Mouse (Mus musculus) olfactory bulb, adult 2 months (tissue): Measurements from ENCODE around the gene Psma3. TPM values are rescaled to one million over a fixed set of nuclear protein-coding genes. Genes with fewer than 3 reads are reported as not detected.

Experiments
- H3K27ac ChIP-seq: fragments of 200-500 bp; 2 replicates; pipeline ENCODE4 v1.5.1; 2012; ENCODE audit warnings: low read depth, low read length; ENCODE audit not compliant: insufficient read depth
- H3K4me1 ChIP-seq: fragments of 200-500 bp; 2 replicates; pipeline ENCODE4 v1.6.1; 2012; ENCODE audit warnings: low read length; ENCODE audit not compliant: control insufficient read depth, insufficient read depth
- H3K4me3 ChIP-seq: fragments of 200-500 bp; 2 replicates; pipeline ENCODE4 v1.5.1; 2012; ENCODE audit warnings: mild to moderate bottlenecking, low read depth, low read length, moderate library complexity; ENCODE audit not compliant: insufficient read depth
- CTCF ChIP-seq: fragments of 200-500 bp; IDR thresholded peaks from 2 replicates; pipeline ENCODE4 v1.5.1; 2012; ENCODE audit warnings: low read depth, mild to moderate bottlenecking, low read length, moderate library complexity; ENCODE audit not compliant: insufficient read depth
- POLR2A ChIP-seq: fragments of 200-500 bp; IDR thresholded peaks from 2 replicates; pipeline ENCODE4 v1.6.1; 2012; ENCODE audit warnings: mild to moderate bottlenecking, low read depth, low read length, moderate library complexity; ENCODE audit not compliant: insufficient read depth
- WGBS: fragments of 180-500 bp; shearing (Covaris S2); methylation state at CpG from one replicate; pipeline ENCODE4 v1.1.7; 2018; 5-methylcytosine and 5-hydroxymethylcytosine counted together
- polyA plus RNA-seq: library from polyadenylated mRNA; stranded (reverse); fragments of >200 nt; gene quantifications from 2 replicates; pipeline ENCODE4 v1.2.4, GENCODE M21; 2012; ENCODE audit warnings: low replicate concordance; ENCODE audit not compliant: missing spikeins, insufficient read depth, insufficient read length

Gene Psma3
- polyA plus RNA-seq, 1 experiment, result not detected

GRCm38 (mm10) chr12:70984855-70985550 is 10.6 kb downstream of the Psma3 start:
- WGBS, result 91% methylated on average over 7 of the region's 7 CpGs
- no peaks in the 10 kb centered on the region for H3K4me1 ChIP-seq
- no peak overlapping the region for H3K27ac ChIP-seq
- no peak for TF ChIP-seq POLR2A
- no peak for TF ChIP-seq CTCF
- no peak overlapping the region for H3K4me3 ChIP-seq

GRCm38 (mm10) chr12:70997225-70997624 is 22.8 kb downstream of the Psma3 start:
- 95% methylated on average over 5 of the region's 5 CpGs for WGBS

GRCm38 (mm10) chr12:70999423-70999903 is 25.0 kb downstream of the Psma3 start:
- 8% methylated on average over 5 of the region's 5 CpGs for WGBS

More at GRCm38 (mm10) chr12:70997225-70997624, 22.8 kb downstream of the Psma3 start:
- TF ChIP-seq CTCF (no peak), POLR2A (no peak)
- no peaks in the 10 kb centered on the region for H3K4me1 ChIP-seq
- no peak overlapping the region for H3K4me3 ChIP-seq
- H3K27ac ChIP-seq, result no peak overlapping the region

GRCm38 (mm10) chr12:71000344-71000743 is 25.9 kb downstream of the Psma3 start:
- 76% methylated on average over 1 of the region's 1 CpGs for WGBS
- Histone ChIP-seq H3K4me3 (no peak overlapping the region), H3K27ac (no peak overlapping the region)

More at GRCm38 (mm10) chr12:70999423-70999903, 25.0 kb downstream of the Psma3 start:
- no peak for TF ChIP-seq CTCF
- no peak for TF ChIP-seq POLR2A
- Histone ChIP-seq H3K4me1 (no peaks in the 10 kb centered on the region), H3K4me3 (no peak overlapping the region), H3K27ac (no peak overlapping the region)

GRCm38 (mm10) chr12:71001456-71001855 is 27.0 kb downstream of the Psma3 start:
- H3K4me1 ChIP-seq, result no peaks in the 10 kb centered on the region
- H3K4me3 ChIP-seq, result no peak overlapping the region
- 67% methylated on average over 6 of the region's 6 CpGs for WGBS
- TF ChIP-seq CTCF, result no peak
- TF ChIP-seq POLR2A, result no peak
- no peak overlapping the region for H3K27ac ChIP-seq

More at GRCm38 (mm10) chr12:71000344-71000743, 25.9 kb downstream of the Psma3 start:
- no peaks in the 10 kb centered on the region for H3K4me1 ChIP-seq
- no peak for TF ChIP-seq CTCF
- no peak for TF ChIP-seq POLR2A

GRCm38 (mm10) chr12:71003760-71004426 is 29.5 kb downstream of the Psma3 start:
- H3K4me1 ChIP-seq, result no peaks in the 10 kb centered on the region
- H3K27ac ChIP-seq, result no peak overlapping the region
- TF ChIP-seq POLR2A (no peak), CTCF (no peak)
- 87% methylated on average over 5 of the region's 6 CpGs for WGBS
- H3K4me3 ChIP-seq, result no peak overlapping the region

GRCm38 (mm10) chr12:71006141-71006540 is 31.7 kb downstream of the Psma3 start:
- no peak for TF ChIP-seq POLR2A
- TF ChIP-seq CTCF, result no peak
- Histone ChIP-seq H3K4me3 (no peak overlapping the region), H3K27ac (no peak overlapping the region), H3K4me1 (peaks cover 5% of the 10 kb centered on the region; the same call in 1 of the 2 replicates)
- 87% methylated on average over 6 of the region's 6 CpGs for WGBS

GRCm38 (mm10) chr12:71006901-71007300 is 32.5 kb downstream of the Psma3 start:
- peaks cover 5% of the 10 kb centered on the region; the same call in 1 of the 2 replicates for H3K4me1 ChIP-seq
- 79% methylated on average over 7 of the region's 7 CpGs for WGBS
- no peak for TF ChIP-seq POLR2A
- TF ChIP-seq CTCF, result no peak
- no peak overlapping the region for H3K27ac ChIP-seq
- H3K4me3 ChIP-seq, result no peak overlapping the region

GRCm38 (mm10) chr12:71009769-71010168 is 35.3 kb downstream of the Psma3 start:
- TF ChIP-seq CTCF (no peak), POLR2A (no peak)
- Histone ChIP-seq H3K4me3 (no peak overlapping the region), H3K4me1 (peaks cover 9% of the 10 kb centered on the region; the same call in 1 of the 2 replicates), H3K27ac (no peak overlapping the region)
- 47% methylated on average over 4 of the region's 4 CpGs for WGBS
